Mouse (Mus musculus) embryonic facial prominence, embryonic 15.5 days (tissue): ENCODE results near the gene Bbs2. TPM values are rescaled to one million over a fixed set of nuclear protein-coding genes. Genes with fewer than 3 reads are reported as not detected.
A peak's percentile ranks its signal among the peaks of the same experiment; 100 is the strongest.

ENCODE experiments used
- ATAC-seq: fragments of 200-750 bp; cut with Nextera tagmentation; 2 replicates; pipeline ENCODE4 v1.8.0; 2017; ENCODE audit warnings: low read depth, moderate TSS enrichment; ENCODE audit not compliant: insufficient number of reproducible peaks, low FRiP score, low TSS enrichment
- H3K27ac ChIP-seq: fragments of 300-500 bp; sonication (generic); replicated peaks from 2 replicates; pipeline ENCODE4 v1.5.1; 2015; ENCODE audit warnings: mild to moderate bottlenecking, inconsistent platforms
- H3K27me3 ChIP-seq: fragments of 300-500 bp; sonication (generic); 2 replicates; pipeline ENCODE4 v1.6.1; 2015; ENCODE audit warnings: inconsistent platforms
- H3K36me3 ChIP-seq: fragments of 300-500 bp; sonication (generic); 2 replicates; pipeline ENCODE4 v1.6.1; 2015; ENCODE audit warnings: mild to moderate bottlenecking, inconsistent platforms
- H3K4me1 ChIP-seq: fragments of 300-500 bp; sonication (generic); 2 replicates; pipeline ENCODE4 v1.6.1; 2015; ENCODE audit warnings: inconsistent platforms
- H3K4me2 ChIP-seq: fragments of 300-500 bp; sonication (generic); replicated peaks from 2 replicates; pipeline ENCODE4 v1.6.1; 2015; ENCODE audit warnings: mild to moderate bottlenecking, inconsistent platforms
- H3K4me3 ChIP-seq: fragments of 300-500 bp; sonication (generic); replicated peaks from 2 replicates; pipeline ENCODE4 v1.5.1; 2015; ENCODE audit warnings: mild to moderate bottlenecking, inconsistent platforms
- H3K9ac ChIP-seq: fragments of 300-500 bp; sonication (generic); 2 replicates; pipeline ENCODE4 v1.6.1; 2015; ENCODE audit warnings: inconsistent platforms
- H3K9me3 ChIP-seq: fragments of 300-500 bp; sonication (generic); replicated peaks from 2 replicates; pipeline ENCODE4 v1.6.1; 2016; ENCODE audit warnings: inconsistent platforms
- WGBS: fragments of 180-500 bp; shearing (Covaris S2); methylation state at CpG from one replicate; pipeline ENCODE4 v1.1.7; 2015; 5-methylcytosine and 5-hydroxymethylcytosine counted together
- polyA plus RNA-seq: library from polyadenylated mRNA; unstranded; fragments of >200 nt; fragmentation: Nextera tagmentation; extraction: Ambion mirVana; gene quantifications from 2 replicates; pipeline ENCODE4 v1.2.1, GENCODE M21; 2015

Gene Bbs2
- polyA plus RNA-seq, 1 experiment from 2014 or later = 16.2 TPM

- WGBS = 35% methylated on average over 8 of the region's 8 CpGs
- H3K27ac ChIP-seq = no peak overlapping the region
- ATAC-seq = no peak
- H3K4me3 ChIP-seq = no peak overlapping the region
- no peak overlapping the region for H3K9ac ChIP-seq
- no peaks in the 10 kb centered on the region for H3K27me3 ChIP-seq
- no peak overlapping the region for H3K4me2 ChIP-seq
- no peaks in the 10 kb centered on the region for H3K9me3 ChIP-seq
- H3K4me1 ChIP-seq = peaks cover 12% of the 10 kb centered on the region; the same call in 1 of the 2 replicates
- no peaks in the 10 kb centered on the region for H3K36me3 ChIP-seq
Observed at GRCm38 (mm10) chr8:94122711-94123468, 24.2 kb upstream of the Bbs2 start.

GRCm38 (mm10) chr8:94121625-94122024 lies 22.9 kb upstream of the Bbs2 start:
- Histone ChIP-seq H3K36me3 (no peaks in the 10 kb centered on the region), H3K27ac (no peak overlapping the region), H3K4me1 (peaks cover 12% of the 10 kb centered on the region; the same call in 1 of the 2 replicates), H3K9ac (no peak overlapping the region), H3K4me2 (no peak overlapping the region), H3K9me3 (no peaks in the 10 kb centered on the region), H3K27me3 (no peaks in the 10 kb centered on the region), H3K4me3 (no peak overlapping the region)
- 81% methylated on average over 9 of the region's 9 CpGs for WGBS
- no peak for ATAC-seq

DNA sequence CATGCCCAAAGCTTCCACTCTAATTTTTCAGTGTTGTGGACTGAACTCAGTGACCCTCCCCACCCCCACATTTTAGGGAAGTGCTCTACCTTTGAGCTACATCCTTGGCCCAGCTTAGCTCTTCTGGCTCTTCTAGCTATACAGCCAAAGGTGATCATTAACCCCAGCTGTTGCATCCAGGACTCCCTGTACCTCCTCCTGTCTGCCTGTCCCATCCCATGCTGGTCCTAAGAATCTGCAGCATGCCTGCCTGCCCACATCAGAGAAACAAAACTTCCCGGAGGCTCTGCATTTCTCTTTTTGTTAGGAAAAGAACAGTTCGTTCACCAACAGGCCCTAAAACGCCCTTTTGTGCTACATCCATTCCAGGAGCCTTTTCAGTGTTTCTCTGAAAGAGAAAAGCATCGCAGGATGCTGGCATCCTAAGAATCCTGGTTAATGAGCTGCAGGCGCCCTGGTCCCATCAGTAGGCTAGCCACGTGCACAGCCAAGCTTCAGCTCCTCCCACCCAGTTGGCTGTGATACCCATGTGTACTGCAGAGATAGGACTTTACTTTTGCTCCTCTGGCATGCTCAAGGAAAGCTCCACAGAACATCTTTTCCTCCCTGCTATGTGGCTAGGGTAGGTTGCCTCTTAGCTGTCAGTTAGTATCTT lies 20.2 kb upstream of the Bbs2 start:
- Histone ChIP-seq H3K9ac (no peak overlapping the region), H3K9me3 (no peaks in the 10 kb centered on the region), H3K27me3 (no peaks in the 10 kb centered on the region), H3K4me3 (no peak overlapping the region), H3K4me2 (no peak overlapping the region), H3K36me3 (no peaks in the 10 kb centered on the region), H3K4me1 (peaks cover 12% of the 10 kb centered on the region; the same call in 1 of the 2 replicates), H3K27ac (peak overlapping the region; percentile 53; the same call in 1 of the 2 replicates)
- ATAC-seq = no peak
- WGBS = 5% methylated on average over 6 of the region's 6 CpGs

GRCm38 (mm10) chr8:94113972-94114371 lies 15.2 kb upstream of the Bbs2 start:
- Histone ChIP-seq H3K27ac (no peak overlapping the region), H3K9ac (no peak overlapping the region), H3K4me2 (no peak overlapping the region), H3K4me3 (no peak overlapping the region), H3K27me3 (no peaks in the 10 kb centered on the region), H3K4me1 (peaks cover 5% of the 10 kb centered on the region; the same call in 1 of the 2 replicates), H3K36me3 (no peaks in the 10 kb centered on the region), H3K9me3 (no peaks in the 10 kb centered on the region)
- no peak for ATAC-seq
- WGBS = 88% methylated on average over 2 of the region's 2 CpGs

- WGBS = 53% methylated on average over 1 of the region's 1 CpGs
- no peak for ATAC-seq
Observed at GRCm38 (mm10) chr8:94113435-94113834, 14.7 kb upstream of the Bbs2 start.

GRCm38 (mm10) chr8:94110526-94111177 lies 11.9 kb upstream of the Bbs2 start:
- no peaks in the 10 kb centered on the region for H3K9me3 ChIP-seq
- no peaks in the 10 kb centered on the region for H3K36me3 ChIP-seq
- no peak overlapping the region for H3K4me3 ChIP-seq
- no peak overlapping the region for H3K4me2 ChIP-seq
- no peaks in the 10 kb centered on the region for H3K4me1 ChIP-seq
- H3K27ac ChIP-seq = no peak overlapping the region
- no peak overlapping the region for H3K9ac ChIP-seq
- WGBS = 56% methylated on average over 6 of the region's 6 CpGs
- no peak for ATAC-seq
- H3K27me3 ChIP-seq = no peaks in the 10 kb centered on the region

More at GRCm38 (mm10) chr8:94113435-94113834, 14.7 kb upstream of the Bbs2 start:
- Histone ChIP-seq H3K9ac (no peak overlapping the region), H3K27me3 (no peaks in the 10 kb centered on the region), H3K4me1 (peaks cover under 1% of the 10 kb centered on the region; the same call in 1 of the 2 replicates), H3K36me3 (no peaks in the 10 kb centered on the region), H3K9me3 (no peaks in the 10 kb centered on the region), H3K4me3 (no peak overlapping the region), H3K27ac (no peak overlapping the region), H3K4me2 (no peak overlapping the region)

- H3K4me2 ChIP-seq = no peak overlapping the region
- no peaks in the 10 kb centered on the region for H3K4me1 ChIP-seq
- H3K27ac ChIP-seq = no peak overlapping the region
- WGBS = 83% methylated on average over 5 of the region's 5 CpGs
- no peak for ATAC-seq
- no peak overlapping the region for H3K9ac ChIP-seq
- H3K4me3 ChIP-seq = no peak overlapping the region
- H3K36me3 ChIP-seq = no peaks in the 10 kb centered on the region
- H3K27me3 ChIP-seq = no peaks in the 10 kb centered on the region
- H3K9me3 ChIP-seq = no peaks in the 10 kb centered on the region
Observed at GRCm38 (mm10) chr8:94109835-94110234, 11.1 kb upstream of the Bbs2 start.

DNA sequence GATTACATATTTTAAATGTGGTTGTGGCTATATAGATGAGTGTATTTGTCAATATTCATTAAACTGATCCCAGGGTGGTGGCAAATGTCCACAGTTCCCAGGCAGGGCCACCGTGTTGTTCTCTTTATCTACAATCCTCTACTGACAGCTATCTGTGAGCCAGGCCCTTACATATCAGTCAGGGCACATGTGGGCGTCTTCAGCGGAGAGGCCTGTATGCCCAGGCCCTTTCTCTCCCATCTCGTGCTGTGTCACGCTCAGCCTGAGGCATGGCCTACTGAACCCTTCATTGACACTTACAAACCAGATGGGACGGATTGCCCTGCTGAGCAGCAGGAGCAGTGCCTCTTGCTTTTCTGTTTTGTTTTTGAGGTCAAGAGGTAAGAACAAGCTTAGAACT lies 10.7 kb upstream of the Bbs2 start:
- Histone ChIP-seq H3K4me1 (no peaks in the 10 kb centered on the region), H3K9me3 (no peaks in the 10 kb centered on the region), H3K4me3 (no peak overlapping the region), H3K36me3 (no peaks in the 10 kb centered on the region), H3K27me3 (no peaks in the 10 kb centered on the region), H3K9ac (no peak overlapping the region), H3K27ac (no peak overlapping the region), H3K4me2 (no peak overlapping the region)
- no peak for ATAC-seq
- WGBS = 78% methylated on average over 6 of the region's 6 CpGs

DNA sequence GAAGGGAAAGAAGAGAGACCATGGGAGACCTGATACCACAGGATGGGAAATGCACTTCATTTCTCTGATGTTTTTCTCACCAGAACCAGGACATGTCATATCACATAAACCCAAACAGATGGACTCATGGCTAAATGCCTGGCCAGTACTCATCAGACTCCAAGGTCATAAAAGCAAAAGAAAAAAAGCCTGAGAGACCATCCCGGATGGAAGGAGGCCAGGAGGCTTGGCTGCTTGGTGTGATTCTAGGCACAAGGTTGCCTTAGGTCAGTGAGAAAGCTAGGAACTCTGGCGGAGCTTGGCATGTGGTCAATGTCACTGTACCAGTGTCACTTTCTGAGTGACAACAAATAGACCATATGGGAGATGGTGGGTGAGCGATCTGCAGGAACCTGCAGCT lies 9.1 kb upstream of the Bbs2 start:
- H3K4me1 ChIP-seq = no peaks in the 10 kb centered on the region
- no peak for ATAC-seq
- WGBS = 81% methylated on average over 3 of the region's 3 CpGs
- no peak overlapping the region for H3K27ac ChIP-seq
- H3K4me3 ChIP-seq = no peak overlapping the region
- H3K27me3 ChIP-seq = no peaks in the 10 kb centered on the region
- H3K36me3 ChIP-seq = no peaks in the 10 kb centered on the region
- H3K4me2 ChIP-seq = no peak overlapping the region
- H3K9me3 ChIP-seq = no peaks in the 10 kb centered on the region
- no peak overlapping the region for H3K9ac ChIP-seq

- ATAC-seq = no peak
- Histone ChIP-seq H3K27me3 (no peaks in the 10 kb centered on the region), H3K4me2 (no peak overlapping the region), H3K4me3 (no peak overlapping the region), H3K9ac (no peak overlapping the region), H3K27ac (no peak overlapping the region), H3K9me3 (no peaks in the 10 kb centered on the region), H3K4me1 (peaks cover under 1% of the 10 kb centered on the region), H3K36me3 (no peaks in the 10 kb centered on the region)
- WGBS = 54% methylated on average over 5 of the region's 5 CpGs
Observed at GRCm38 (mm10) chr8:94104146-94104545, 5.4 kb upstream of the Bbs2 start.

DNA sequence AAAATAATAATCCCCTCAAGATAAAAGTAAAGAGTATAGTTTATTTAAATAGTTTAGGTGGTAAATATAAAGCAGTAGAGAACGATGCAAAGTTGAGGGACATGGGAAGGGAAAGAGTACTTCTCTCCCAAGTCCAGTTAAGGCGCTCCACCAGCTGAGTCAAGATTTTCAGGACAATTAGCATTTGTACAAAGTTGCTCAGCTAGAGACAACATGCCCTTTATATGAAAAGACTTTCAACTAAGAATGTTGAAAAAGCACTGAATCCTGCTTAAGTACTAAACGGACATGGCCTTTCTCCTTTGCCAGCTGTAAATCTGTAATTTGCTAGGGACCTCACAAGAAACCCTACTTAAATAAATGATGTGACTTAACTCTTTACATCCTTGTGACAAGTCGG lies 268 bp upstream of the Bbs2 start:
- Histone ChIP-seq H3K9ac (no peak overlapping the region), H3K36me3 (no peaks in the 10 kb centered on the region), H3K27me3 (no peaks in the 10 kb centered on the region), H3K4me2 (peak overlapping the region; percentile 67), H3K4me1 (peaks cover 6% of the 10 kb centered on the region), H3K27ac (peak overlapping the region; percentile 96), H3K4me3 (peak overlapping the region; percentile 78), H3K9me3 (no peaks in the 10 kb centered on the region)
- no peak for ATAC-seq
- WGBS = 47% methylated on average over 4 of the region's 4 CpGs
